Mouse (Mus musculus): ENCODE data around the gene Uqcc2. TPM values are rescaled to one million over a fixed set of nuclear protein-coding genes. Genes with fewer than 3 reads are reported as not detected.

Uqcc2 gene
- total RNA-seq, 2 experiments from 2014 or later: 300 to 343 TPM

DNA sequence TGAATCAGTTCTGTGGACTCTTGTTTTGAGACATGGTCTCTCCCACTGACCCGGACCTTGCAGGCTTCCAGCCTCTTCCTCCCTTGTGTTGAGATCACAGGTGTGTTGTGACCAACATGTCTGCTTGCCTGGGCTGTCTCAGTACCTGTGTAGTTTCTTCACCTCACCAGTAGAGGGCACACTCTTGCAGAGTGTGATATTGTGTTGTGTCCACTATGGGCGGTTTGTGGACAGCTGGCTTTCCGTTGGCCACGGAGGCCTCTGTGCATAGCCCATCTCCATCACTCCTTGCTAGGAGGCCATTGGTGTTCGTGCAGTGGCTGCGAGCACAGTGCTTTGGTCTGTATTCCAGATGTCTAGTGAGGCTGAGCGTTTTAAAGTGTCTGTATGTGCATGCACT lies 56.6 kb downstream of the Uqcc2 start:
- no peak for DNase-seq

DNA sequence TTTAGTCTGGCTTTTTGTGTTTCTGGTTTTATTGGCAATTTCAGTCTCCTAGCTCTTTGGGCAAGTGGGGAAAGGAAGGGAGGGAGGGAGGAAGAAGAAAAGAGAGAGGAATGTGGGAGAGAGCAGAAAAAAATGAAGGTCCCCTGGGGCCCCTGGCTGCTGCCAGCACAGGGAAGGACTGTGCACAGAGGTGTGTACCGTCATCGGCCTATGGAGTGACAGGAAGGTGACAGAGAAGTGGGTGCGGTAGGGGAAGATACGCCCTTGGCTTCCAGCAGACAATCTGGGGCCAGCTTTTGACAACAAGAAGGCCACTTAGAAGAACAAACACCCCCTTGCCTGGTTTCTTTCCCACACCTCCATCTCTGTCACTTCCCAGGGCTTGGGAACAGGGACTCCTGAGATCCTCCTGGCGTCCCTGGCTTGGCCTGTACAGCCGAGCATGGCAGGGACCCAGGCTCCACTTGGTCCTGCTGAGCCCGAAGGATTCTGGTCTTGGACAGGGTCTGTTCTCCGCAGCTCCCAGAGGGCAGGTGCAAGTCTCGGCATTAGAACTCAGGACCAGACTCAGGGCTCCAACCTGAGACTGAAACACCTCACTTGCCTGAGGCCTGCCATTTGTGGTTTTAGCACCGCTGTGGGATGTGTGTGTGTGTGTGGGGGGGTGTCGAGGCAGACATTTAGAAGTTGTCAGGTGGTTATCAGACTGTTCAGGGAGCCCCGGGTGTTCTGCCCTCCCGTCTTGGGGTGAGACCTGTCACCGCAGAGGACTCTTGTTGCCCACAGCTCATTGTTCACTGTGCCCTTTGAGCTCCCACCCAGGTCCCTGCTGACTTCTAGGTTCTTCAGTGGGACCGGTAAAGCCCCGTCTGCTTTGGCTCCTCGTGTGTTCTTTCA lies 58.6 kb downstream of the Uqcc2 start:
- DNase-seq: no peak

DNA sequence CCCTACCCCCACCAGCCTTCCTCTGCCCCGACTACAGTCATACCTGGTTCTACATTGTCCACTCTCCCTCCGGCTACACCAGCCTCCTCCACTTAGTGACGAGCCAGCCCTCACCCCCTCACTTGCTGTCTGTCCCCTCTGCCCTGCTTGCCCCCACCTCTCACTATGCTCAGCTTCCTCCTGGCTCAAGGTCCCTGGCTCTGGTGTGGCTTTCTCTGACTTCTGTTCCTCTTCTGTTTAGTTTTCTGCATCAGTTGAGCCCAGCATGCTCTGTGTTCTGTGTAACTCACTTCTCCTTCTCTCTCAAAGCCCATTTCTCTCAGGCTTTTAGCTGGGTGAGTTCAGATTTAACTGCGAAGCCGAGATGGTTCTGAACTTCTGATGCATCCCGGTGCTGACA lies 59.5 kb downstream of the Uqcc2 start:
- no peak for DNase-seq

DNA sequence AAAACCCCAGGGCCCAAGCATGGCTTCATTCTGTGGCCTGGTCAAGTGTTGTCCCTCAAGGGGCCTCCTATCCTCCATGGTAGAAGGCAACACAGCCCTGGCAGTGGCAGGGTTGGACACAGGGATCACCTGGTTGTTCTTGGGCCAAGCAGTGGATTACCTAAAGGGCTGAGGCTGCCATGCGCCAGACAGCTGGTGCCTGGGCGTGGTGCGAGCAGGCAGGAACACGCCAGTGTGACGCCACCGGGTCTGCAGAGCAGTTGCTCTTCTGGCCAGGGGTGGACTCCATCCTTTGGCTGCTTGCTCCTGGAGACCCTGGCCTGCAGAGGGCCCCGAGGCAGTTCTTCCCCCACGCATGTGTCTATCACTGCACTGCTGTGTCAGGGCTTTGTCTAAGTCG lies 59.9 kb downstream of the Uqcc2 start:
- DNase-seq: no peak

DNA sequence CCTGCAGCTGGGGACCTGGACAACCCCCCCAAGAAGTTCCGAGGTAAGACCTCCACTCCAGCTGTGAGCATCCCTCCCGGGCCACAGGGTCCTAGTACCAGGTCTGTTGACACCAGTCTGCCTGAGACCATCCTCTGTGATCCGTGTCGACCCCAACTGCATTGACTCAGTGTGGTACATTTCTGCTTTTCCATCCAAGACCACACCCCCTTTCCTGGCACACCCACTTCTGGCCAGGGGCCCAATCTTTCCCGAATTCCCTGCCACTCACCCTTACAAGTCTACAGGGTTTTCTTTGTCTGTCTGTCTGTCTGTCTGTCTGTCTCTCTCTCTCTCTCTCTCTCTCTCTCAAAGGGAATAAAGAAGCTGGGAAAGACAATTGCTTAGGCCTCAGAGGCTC lies 60.6 kb downstream of the Uqcc2 start:
- DNase-seq: no peak

Small RNAs within 50 kb of the gene (microRNA-seq; reads per million reads assigned to microRNA genes)
- 0 reads per million in 2 experiments for gene Mir7677

Other genes with a start within 250 kb of the Uqcc2 start
- 1 to 10 TPM; 2.5 to 4.1 TPM for gene Kifc5b, start 216.8 kb downstream of the Uqcc2 start, total RNA-seq (2021)
- gene Phf1, start 200.9 kb downstream of the Uqcc2 start, total RNA-seq (2021): 1 to 10 TPM; 5.1 to 8.1 TPM
- gene Cuta, start 194.3 kb downstream of the Uqcc2 start, total RNA-seq (2021): 10 to 100 TPM; 87.9 to 91.1 TPM
- 10 to 100 TPM in 1 of 2 experiments, 1 to 10 TPM in 1; 8.2 to 11.8 TPM for gene Syngap1, start 192.7 kb downstream of the Uqcc2 start, total RNA-seq (2021)
- 1 to 10 TPM; 2.7 to 3.9 TPM for gene Zbtb9, start 160.7 kb downstream of the Uqcc2 start, total RNA-seq (2021)
- 10 to 100 TPM; 26.5 to 30.5 TPM for gene Bak1, start 104.9 kb downstream of the Uqcc2 start, total RNA-seq (2021)
- gene Itpr3, start 76.6 kb downstream of the Uqcc2 start, total RNA-seq (2021): 1 to 10 TPM; 6.3 to 7.2 TPM
- 10 to 100 TPM; 63.5 to 81.2 TPM for gene Ip6k3, start 33.9 kb upstream of the Uqcc2 start, total RNA-seq (2021)
- gene Lemd2, start 70.6 kb upstream of the Uqcc2 start, total RNA-seq (2021): 10 to 100 TPM; 23.2 to 30.1 TPM